Mouse (Mus musculus) CH12F3 (cell line): Measurements from ENCODE around the gene Mrgprb5.
"Not testable (repeated sequence)": the region's sequence is repeated elsewhere in the genome, so short reads cannot be mapped to it uniquely, and the experiment has no call there.

Experiments used
- in situ Hi-C: fragments of 300-500 bp; cut with MboI; formaldehyde crosslinking; loops from 2 replicates; pipeline ENCODE4 v1.14.3; 2020; ENCODE audit warnings: low sequenced_read_pairs

The Mrgprb5 gene

DNA sequence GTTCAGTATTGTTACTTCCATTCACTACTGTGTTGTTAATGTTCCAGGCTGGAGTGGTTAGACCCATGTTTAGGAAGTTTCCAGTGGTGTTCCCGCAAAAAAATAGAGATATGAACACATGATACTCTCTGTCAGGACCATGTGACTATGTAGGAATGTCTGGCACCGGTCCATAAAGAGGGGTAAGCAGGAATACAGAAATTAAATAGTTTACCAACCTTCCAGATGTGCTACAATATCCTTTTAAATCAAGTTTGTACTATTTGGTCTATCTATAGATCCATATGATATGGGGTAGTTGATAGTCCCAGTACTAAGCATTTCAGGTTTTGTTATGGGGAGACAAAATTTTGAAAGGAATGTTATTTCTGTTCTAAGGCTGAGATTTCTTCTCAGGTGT is at the start of gene Mrgprb5:
Gene Mrgprb5, minus strand, starts transcription at position 101 of the 400 bp plus-strand sequence.
- in situ Hi-C loops: no loop called here

DNA sequence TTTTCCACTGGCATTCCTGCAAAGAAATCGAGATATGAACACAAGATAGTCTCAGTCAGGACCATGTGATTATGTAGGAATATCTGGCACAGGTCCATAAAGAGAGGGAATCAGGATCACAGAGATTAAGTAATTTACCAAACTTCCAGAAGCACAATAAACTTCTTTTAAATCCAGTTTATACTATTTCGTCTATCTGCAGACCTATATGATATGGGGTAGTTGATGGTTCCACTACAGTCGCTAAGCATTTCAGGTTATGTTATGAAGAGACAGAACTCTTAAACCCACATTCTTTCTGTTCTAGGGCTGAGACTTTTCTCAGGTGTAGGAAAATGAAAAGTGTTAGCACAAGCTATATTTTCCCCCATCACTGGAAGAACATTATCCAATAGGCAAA is 30.4 kb upstream of the Mrgprb5 start, which contains the start of gene Mrgprb4:
Gene Mrgprb4, minus strand, starts transcription at position 101 of the 400 bp plus-strand sequence.
- in situ Hi-C loops: no loop called here

DNA sequence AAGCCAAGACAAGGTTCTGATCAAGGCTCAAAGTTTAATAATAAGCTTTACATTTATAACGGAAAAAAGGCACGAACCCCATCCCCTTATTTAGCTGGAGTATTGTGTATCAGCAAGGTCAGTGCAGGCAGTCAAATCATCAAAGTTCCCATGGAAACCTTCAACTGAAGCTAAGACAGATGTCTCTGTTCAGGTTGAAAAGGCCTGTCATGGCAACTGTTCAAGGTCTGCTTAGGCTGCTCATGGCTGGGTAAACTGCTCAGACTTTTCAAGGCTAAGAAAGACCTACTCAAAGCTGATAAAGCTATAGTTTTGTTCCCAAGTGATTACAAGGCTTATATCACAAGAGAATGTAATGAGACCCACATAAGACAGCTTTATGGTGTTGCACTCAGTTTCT is 1.3 kb downstream of the Mrgprb5 start:
- in situ Hi-C loops: no loop called here

DNA sequence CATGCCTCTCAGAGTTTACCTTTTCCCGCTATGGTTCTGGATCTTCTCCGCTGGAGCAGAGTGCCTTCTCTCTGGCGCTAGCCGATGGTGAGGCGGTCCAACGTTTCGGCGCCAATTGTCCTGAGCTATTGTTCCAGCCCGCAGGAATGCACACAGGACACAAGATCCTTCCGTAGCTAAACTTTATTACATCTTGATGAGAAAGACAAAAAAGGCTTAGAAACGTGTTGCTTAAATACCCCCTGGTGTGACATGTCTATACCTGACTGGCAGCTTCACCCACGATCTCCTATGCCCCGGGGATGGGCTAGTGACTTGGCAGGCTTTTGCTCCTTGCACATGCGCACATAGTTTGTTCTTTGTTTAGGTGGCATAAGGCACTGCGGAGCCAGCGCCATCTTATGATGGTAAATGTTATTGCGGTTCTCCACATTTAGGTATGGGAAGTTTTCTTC is 30.5 kb downstream of the Mrgprb5 start:
- in situ Hi-C loops: no loop called here

DNA sequence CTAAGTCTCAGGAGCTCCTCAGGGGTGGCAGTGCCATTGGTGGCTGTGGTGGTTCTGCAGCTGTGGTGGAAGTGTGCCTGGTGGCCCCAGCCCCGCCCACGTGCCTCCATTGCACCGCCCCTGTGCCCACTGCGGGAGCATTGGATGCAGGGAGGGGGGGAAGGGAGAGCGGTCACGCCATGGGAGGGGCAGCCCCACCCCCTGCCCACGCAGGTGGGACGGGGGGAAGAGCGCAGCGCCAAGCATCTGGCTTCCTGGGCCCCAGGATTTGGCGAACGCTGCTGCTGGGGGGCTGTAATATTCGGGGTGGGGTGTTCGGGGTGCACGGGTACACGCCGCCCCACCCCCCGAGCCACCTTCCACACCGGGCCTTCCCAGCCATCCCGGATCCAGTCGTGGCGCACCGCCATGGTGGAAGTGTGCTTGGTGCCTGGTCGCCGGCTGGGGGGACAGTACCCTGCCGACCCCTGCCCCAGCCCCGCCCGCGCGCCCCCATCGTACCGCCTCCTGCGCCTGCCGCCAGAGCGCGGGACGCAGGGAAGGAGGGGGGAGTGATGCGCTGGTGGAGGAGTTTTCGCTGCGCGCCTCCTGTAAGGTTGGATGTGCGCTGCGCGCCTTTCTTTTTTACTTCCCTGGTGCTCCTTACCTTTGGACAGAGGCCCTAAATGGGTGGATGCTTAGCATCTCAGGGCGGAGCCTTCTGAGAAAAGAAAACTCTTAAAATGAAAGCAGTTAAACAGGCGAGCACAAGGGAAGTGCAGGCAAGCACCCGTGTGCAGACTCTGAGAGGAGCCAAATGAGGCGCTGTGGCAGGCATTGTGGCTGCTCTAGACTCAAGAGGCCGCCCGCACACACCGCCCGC is 31.4 kb downstream of the Mrgprb5 start:
- in situ Hi-C loops: no loop called here

DNA sequence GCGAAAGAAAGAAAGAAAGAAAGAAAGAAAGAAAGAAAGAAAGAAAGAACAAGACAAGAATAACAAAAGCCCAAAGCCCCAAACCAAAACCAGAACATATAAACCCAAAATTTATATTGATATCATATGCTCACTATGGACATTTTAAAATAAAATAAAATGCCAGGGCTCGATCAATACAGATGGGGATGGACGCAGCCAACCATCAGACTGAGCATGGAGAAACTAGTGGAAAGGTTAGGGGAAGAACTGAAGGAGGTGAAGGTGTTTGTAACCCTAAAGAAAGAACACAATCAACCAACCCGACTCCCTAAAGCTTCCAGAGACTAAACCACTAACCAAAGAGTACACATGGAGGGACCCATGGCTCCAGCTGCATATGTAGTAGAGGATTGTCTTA is 36.1 kb downstream of the Mrgprb5 start:
- in situ Hi-C loops: no loop called here

DNA sequence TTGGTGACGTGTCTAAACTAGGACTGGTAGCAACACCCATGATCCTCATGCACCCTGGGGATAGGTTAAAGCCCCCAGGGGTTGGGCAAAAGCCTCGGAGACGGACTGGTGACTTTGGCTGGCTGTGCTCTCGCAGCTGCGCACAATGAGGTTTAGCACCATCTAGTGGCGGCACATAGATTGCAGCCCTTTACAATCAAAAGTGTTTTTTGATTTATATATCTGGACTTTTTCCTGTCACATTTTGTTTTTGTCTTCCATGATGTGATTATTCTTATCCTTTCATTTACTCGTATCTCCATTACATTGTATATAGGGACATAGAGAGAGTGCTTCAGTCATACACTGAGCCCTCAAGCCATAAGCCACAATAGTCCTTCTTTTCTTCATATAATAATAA is 36.6 kb downstream of the Mrgprb5 start:
- in situ Hi-C loops: not testable (repeated sequence)

DNA sequence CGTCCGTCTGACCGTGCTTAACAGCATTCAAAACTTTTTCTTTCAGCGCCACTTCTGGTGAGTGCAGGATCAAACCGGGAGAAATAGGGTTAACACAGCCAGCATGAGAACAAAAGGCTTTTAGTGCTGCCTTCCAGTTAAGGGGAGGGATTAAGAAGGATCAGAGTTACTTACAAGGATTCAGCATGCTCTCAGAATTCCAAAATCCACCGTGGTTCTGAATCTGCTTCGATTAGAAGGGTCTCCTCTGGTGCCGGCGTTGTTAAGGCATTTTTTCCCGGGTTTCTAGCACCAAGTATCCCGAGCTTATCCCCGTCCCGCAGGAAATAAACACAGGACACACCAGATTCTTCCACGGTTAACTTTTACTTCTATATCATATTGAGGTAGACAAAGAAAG is 37.0 kb downstream of the Mrgprb5 start:
- in situ Hi-C loops: not testable (repeated sequence)

DNA sequence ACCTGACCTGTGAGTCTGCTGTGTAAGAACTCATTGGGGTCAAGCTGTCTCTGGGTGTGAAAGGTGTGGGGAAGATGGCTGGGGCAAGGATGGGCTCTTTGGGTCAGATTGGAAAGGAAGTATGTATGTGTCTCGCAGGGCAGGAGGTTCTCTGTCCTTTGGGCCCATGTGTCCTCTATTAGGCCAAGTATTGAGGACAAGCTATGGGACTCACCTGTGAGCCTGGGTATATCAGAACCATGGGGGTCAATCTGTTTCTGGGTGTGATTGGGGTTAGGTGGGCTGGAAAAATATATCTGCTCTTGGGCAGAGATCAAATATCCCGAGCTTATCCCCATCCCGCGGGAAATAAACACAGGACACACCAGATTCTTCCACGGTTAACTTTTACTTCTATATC is 45.0 kb downstream of the Mrgprb5 start:
- in situ Hi-C loops: no loop called here
